Mouse (Mus musculus) CH12.LX (cell line): ENCODE data around the gene Pou4f2. TPM values are rescaled to one million over a fixed set of nuclear protein-coding genes. Genes with fewer than 3 reads are reported as not detected.

Experiments
- DNase-seq: peaks from one replicate; pipeline ENCODE4 v3.0.0-alpha.2; 2013; ENCODE audit errors: extremely low read depth
- H3K27ac ChIP-seq: 2 replicates; pipeline ENCODE4 v1.5.1; 2012; ENCODE audit warnings: low read depth, mild to moderate bottlenecking, control low read depth, moderate library complexity; ENCODE audit not compliant: insufficient read depth
- H3K27me3 ChIP-seq: replicated peaks from 2 replicates; pipeline ENCODE3; 2012; ENCODE audit warnings: inconsistent platforms
- H3K36me3 ChIP-seq, 2 experiments: replicated peaks in 1 of 2; 2 replicates each; pipeline versions ENCODE3 to v1.6.1; 2012; ENCODE audit warnings: inconsistent platforms in 1 of 2, low read length in 1 of 2, mild to moderate bottlenecking in 1 of 2, mixed read lengths in 1 of 2, moderate library complexity in 1 of 2; ENCODE audit not compliant: control insufficient read depth in 1 of 2, insufficient read depth in 1 of 2
- H3K4me1 ChIP-seq, 2 experiments: 2 replicates each; pipeline ENCODE4 v1.6.1; 2012; ENCODE audit warnings: inconsistent platforms in 1 of 2, moderate library complexity in 1 of 2; ENCODE audit not compliant: insufficient read depth in 2 of 2, control insufficient read depth in 1 of 2
- H3K4me2 ChIP-seq: 2 replicates; pipeline ENCODE4 v1.6.1; 2012; ENCODE audit warnings: low read depth, mild to moderate bottlenecking, control low read depth; ENCODE audit not compliant: poor library complexity, insufficient read depth, severe bottlenecking
- H3K4me3 ChIP-seq, 3 experiments: fragments of 150-350 bp in 1 of 3; sonication (generic) in 1 of 3; replicated peaks in 1 of 3; 2 replicates each; pipeline versions ENCODE3 to v1.5.1; 2011 to 2012; ENCODE audit warnings: low read depth in 2 of 3, low read length in 2 of 3, mild to moderate bottlenecking in 2 of 3, moderate library complexity in 2 of 3, control low read depth in 1 of 3, improper control_type of control experiment in 1 of 3, inconsistent platforms in 1 of 3, mixed read lengths in 1 of 3; ENCODE audit not compliant: poor library complexity in 1 of 3
- H3K79me2 ChIP-seq: replicated peaks from 2 replicates; pipeline ENCODE4 v1.6.1; 2012; ENCODE audit warnings: mild to moderate bottlenecking, moderate library complexity; ENCODE audit not compliant: control insufficient read depth, poor library complexity, insufficient read depth, severe bottlenecking; ENCODE audit errors: extremely low read depth
- H3K9ac ChIP-seq: 2 replicates; pipeline ENCODE4 v1.6.1; 2012; ENCODE audit warnings: low read depth, mild to moderate bottlenecking, control low read depth, moderate library complexity; ENCODE audit not compliant: insufficient read depth
- H3K9me3 ChIP-seq: replicated peaks from 2 replicates; pipeline ENCODE3; 2012; ENCODE audit warnings: low read length, inconsistent platforms, mixed read lengths
- BHLHE40 ChIP-seq: IDR thresholded peaks from 2 replicates; pipeline ENCODE4 v1.6.1; 2011; ENCODE audit warnings: mild to moderate bottlenecking, low read depth, low read length, improper control_type of control experiment
- CHD1 ChIP-seq: IDR thresholded peaks from 2 replicates; pipeline ENCODE4 v1.6.1; 2012; ENCODE audit warnings: low read depth, low read length, improper control_type of control experiment, inconsistent platforms
- CHD2 ChIP-seq: IDR thresholded peaks from 2 replicates; pipeline ENCODE4 v1.6.1; 2011; ENCODE audit warnings: low read length, improper control_type of control experiment
- E2F4 ChIP-seq: IDR thresholded peaks from 2 replicates; pipeline ENCODE4 v1.6.1; 2011; ENCODE audit warnings: low read depth, low read length, improper control_type of control experiment; ENCODE audit not compliant: insufficient replicate concordance
- ELF1 ChIP-seq: IDR thresholded peaks from 2 replicates; pipeline ENCODE4 v1.6.1; 2014; ENCODE audit warnings: low read depth, mild to moderate bottlenecking, inconsistent platforms, low read length, improper control_type of control experiment
- IRF4 ChIP-seq: IDR thresholded peaks from 2 replicates; pipeline ENCODE4 v1.6.1; 2014; ENCODE audit warnings: low read depth, mild to moderate bottlenecking, inconsistent platforms, low read length, improper control_type of control experiment
- JUND ChIP-seq: conservative IDR thresholded peaks from 2 replicates; pipeline ENCODE4 v1.6.1; 2011; ENCODE audit warnings: low read depth, low read length, improper control_type of control experiment
- KAT2A ChIP-seq: IDR thresholded peaks from 2 replicates; pipeline ENCODE4 v1.6.1; 2012; ENCODE audit warnings: low read length, improper control_type of control experiment, inconsistent platforms; ENCODE audit not compliant: insufficient replicate concordance
- MAFK ChIP-seq: IDR thresholded peaks from 2 replicates; pipeline ENCODE4 v1.6.1; 2011; ENCODE audit warnings: low read length, improper control_type of control experiment; ENCODE audit not compliant: insufficient replicate concordance
- MAX ChIP-seq: IDR thresholded peaks from 2 replicates; pipeline ENCODE4 v1.6.1; 2011; ENCODE audit warnings: low read length, improper control_type of control experiment
- MAZ ChIP-seq: IDR thresholded peaks from 2 replicates; pipeline ENCODE4 v1.6.1; 2012; ENCODE audit warnings: low read depth, mild to moderate bottlenecking, inconsistent platforms, low read length, improper control_type of control experiment, moderate library complexity
- MEF2A ChIP-seq: IDR thresholded peaks from 2 replicates; pipeline ENCODE4 v1.6.1; 2014; ENCODE audit warnings: low read depth, mild to moderate bottlenecking, inconsistent platforms, low read length, improper control_type of control experiment, borderline replicate concordance
- MXI1 ChIP-seq: IDR thresholded peaks from 2 replicates; pipeline ENCODE4 v1.6.1; 2011; ENCODE audit warnings: mild to moderate bottlenecking, low read depth, low read length, improper control_type of control experiment
- MYC ChIP-seq: IDR thresholded peaks from 2 replicates; pipeline ENCODE4 v1.6.1; 2011; ENCODE audit warnings: low read depth, mild to moderate bottlenecking, improper control_type of control experiment, low read length
- NELFE ChIP-seq: IDR thresholded peaks from 2 replicates; pipeline ENCODE4 v1.6.1; 2011; ENCODE audit warnings: low read depth, low read length, improper control_type of control experiment
- NRF1 ChIP-seq: IDR thresholded peaks from 2 replicates; pipeline ENCODE4 v1.6.1; 2014; ENCODE audit warnings: low read depth, mild to moderate bottlenecking, inconsistent platforms, low read length, improper control_type of control experiment, moderate library complexity
- PAX5 ChIP-seq: IDR thresholded peaks from 2 replicates; pipeline ENCODE4 v1.6.1; 2012; ENCODE audit warnings: low read length, inconsistent platforms, mixed read lengths
- SIN3A ChIP-seq: IDR thresholded peaks from 2 replicates; pipeline ENCODE4 v1.6.1; 2012; ENCODE audit warnings: low read length, improper control_type of control experiment, inconsistent platforms
- USF1 ChIP-seq: IDR thresholded peaks from 2 replicates; pipeline ENCODE4 v1.6.1; 2014; ENCODE audit warnings: low read depth, mild to moderate bottlenecking, inconsistent platforms, low read length, improper control_type of control experiment
- USF2 ChIP-seq: conservative IDR thresholded peaks from 2 replicates; pipeline ENCODE4 v1.6.1; 2011; ENCODE audit warnings: low read depth, low read length, improper control_type of control experiment
- ZC3H11A ChIP-seq: IDR thresholded peaks from 2 replicates; pipeline ENCODE4 v1.6.1; 2012; ENCODE audit warnings: low read depth, mild to moderate bottlenecking, inconsistent platforms, low read length, improper control_type of control experiment
- dilution Hi-C: fragments of 300-500 bp; cut with MboI; formaldehyde crosslinking; loops from 2 replicates; pipeline ENCODE4 v1.14.3; 2020; ENCODE audit warnings: low sequenced_read_pairs; ENCODE audit not compliant: extremely low pct_unique_long_range_greater_than_20kb, extremely low pct_ligation_motif_present
- in situ Hi-C: fragments of 300-500 bp; cut with MboI; formaldehyde crosslinking; loops from 3 replicates; pipeline ENCODE4 v1.14.3; 2019; ENCODE audit warnings: low sequenced_read_pairs, low pct_ligation_motif_present, low pct_unique_long_range_greater_than_20kb, mixed read lengths
- polyA plus RNA-seq: library from polyadenylated mRNA; unstranded; fragments of >175 nt; gene quantifications from 2 replicates; pipeline ENCODE4 v1.2.1, GENCODE M21; 2012; ENCODE audit warnings: low read depth; ENCODE audit not compliant: insufficient read length
- total RNA-seq, 2 experiments: library from RNA; depleted of rRNA; stranded (reverse); fragments of 300-350 nt in 1 of 2; fragments of >200 nt in 1 of 2; gene quantifications; 2 replicates each; pipeline ENCODE4 v1.2.3; 2012 to 2014

Pou4f2 gene
- total and polyA plus RNA-seq, 3 experiments: not detected

- in situ Hi-C loops (no loop called here), dilution Hi-C loops (no loop called here)
- TF ChIP-seq IRF4: no peak
- no peak for TF ChIP-seq ELF1
- TF ChIP-seq PAX5: no peak
- no peak for TF ChIP-seq NRF1
- no peak for TF ChIP-seq MEF2A
- no peak for TF ChIP-seq NELFE
- no peak for TF ChIP-seq MAZ
- no peak for TF ChIP-seq MYC
- H3K27ac ChIP-seq: no peak overlapping the region
- no peaks in the 10 kb centered on the region for H3K4me1 ChIP-seq
- no peaks in the 10 kb centered on the region for H3K27me3 ChIP-seq
- no peak overlapping the region for H3K9ac ChIP-seq
- H3K9me3 ChIP-seq: peaks cover 8% of the 10 kb centered on the region
- no peaks in the 10 kb centered on the region for H3K36me3 ChIP-seq
- H3K4me2 ChIP-seq: no peak overlapping the region
- DNase-seq: no peak
- no peaks in the 10 kb centered on the region for H3K79me2 ChIP-seq
- H3K4me3 ChIP-seq: no peak overlapping the region
Observed at GRCm38 (mm10) chr8:78432451-78432850, 4.0 kb downstream of the Pou4f2 start.

DNA sequence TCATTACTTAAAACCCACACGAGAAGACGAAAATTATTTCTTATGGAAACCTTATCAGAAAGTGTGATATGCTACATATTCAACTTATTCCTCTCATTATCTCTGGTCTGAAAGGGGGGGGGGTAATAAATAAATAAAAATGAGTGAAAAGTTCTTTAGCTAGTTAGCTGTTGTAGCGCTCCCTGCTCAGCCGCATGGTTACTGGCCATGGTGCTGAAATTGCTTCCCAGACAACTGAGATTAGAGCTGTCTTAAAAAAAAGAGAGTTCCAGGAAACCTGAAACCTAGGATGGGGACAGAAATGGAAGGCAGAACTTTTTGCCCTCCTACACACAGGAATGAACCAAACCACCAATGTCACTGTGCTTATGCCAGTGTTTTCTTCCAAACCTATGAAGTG lies 5.1 kb downstream of the Pou4f2 start:
- in situ Hi-C loops: no loop called here

GRCm38 (mm10) chr8:78428148-78428547 lies 8.3 kb downstream of the Pou4f2 start:
- Histone ChIP-seq H3K4me3 (no peak overlapping the region), H3K27ac (no peak overlapping the region), H3K36me3 (no peaks in the 10 kb centered on the region), H3K79me2 (no peaks in the 10 kb centered on the region), H3K27me3 (no peaks in the 10 kb centered on the region), H3K9me3 (no peaks in the 10 kb centered on the region), H3K4me1 (peaks cover 0 to 6% of the 10 kb centered on the region in 2 experiments; a peak in 2 of 4 replicates), H3K9ac (no peak overlapping the region), H3K4me2 (no peak overlapping the region)
- no peak for DNase-seq
- TF ChIP-seq USF2 (no peak), USF1 (no peak), E2F4 (no peak), CHD1 (no peak), SIN3A (no peak), MAFK (no peak), MXI1 (no peak), BHLHE40 (no peak)
- dilution Hi-C loops: no loop called here
- in situ Hi-C loops: no loop called here

More for the DNA sequence above, 5.1 kb downstream of the Pou4f2 start:
- Histone ChIP-seq H3K4me3 (no peak overlapping the region), H3K4me1 (no peaks in the 10 kb centered on the region), H3K79me2 (no peaks in the 10 kb centered on the region), H3K27ac (no peak overlapping the region), H3K36me3 (no peaks in the 10 kb centered on the region), H3K9me3 (peaks cover 7% of the 10 kb centered on the region), H3K4me2 (no peak overlapping the region), H3K27me3 (no peaks in the 10 kb centered on the region), H3K9ac (no peak overlapping the region)
- dilution Hi-C loops: no loop called here
- no peak for DNase-seq
- no peak for TF ChIP-seq CHD1
- no peak for TF ChIP-seq MAX
- TF ChIP-seq IRF4: no peak
- no peak for TF ChIP-seq MYC
- TF ChIP-seq CHD2: no peak
- no peak for TF ChIP-seq BHLHE40
- no peak for TF ChIP-seq E2F4
- no peak for TF ChIP-seq ELF1
- no peak for TF ChIP-seq KAT2A
- no peak for TF ChIP-seq ZC3H11A
- TF ChIP-seq JUND: no peak
